Mouse (Mus musculus) T-cell, adult 66 days (primary cell): ENCODE data around the gene Bpifb9b. TPM values are rescaled to one million over a fixed set of nuclear protein-coding genes. Genes with fewer than 3 reads are reported as not detected.

ENCODE experiments used
- total RNA-seq, 2 experiments: library from RNA; stranded (reverse); gene quantifications; 3 replicates in 1 of 2; 4 replicates in 1 of 2; pipeline ENCODE4 v1.2.4; 2023

Gene Bpifb9b
- total RNA-seq, result not detected

DNA sequence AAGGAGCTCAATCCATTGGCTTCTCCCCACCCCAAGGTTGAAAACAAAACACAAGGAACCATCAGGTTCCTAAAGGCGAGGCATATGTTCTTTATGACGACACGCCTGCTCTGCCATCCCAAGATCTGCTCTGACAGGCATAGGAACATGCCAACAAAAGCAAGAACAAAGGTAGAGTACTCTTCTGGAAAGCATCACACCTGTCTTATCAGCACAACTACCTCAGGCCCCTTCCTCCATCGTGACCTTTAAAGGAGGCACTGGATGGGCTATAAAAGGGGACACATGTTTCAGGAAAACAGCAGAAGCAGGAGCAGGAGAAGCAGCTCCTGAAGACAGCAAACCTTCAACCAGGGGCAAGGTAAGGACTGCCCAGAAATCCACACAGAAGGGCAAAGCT lies at the start of gene Bpifb9b:
Bpifb9b (plus strand) TSS at position 301 of the 400 bp plus-strand sequence.

DNA sequence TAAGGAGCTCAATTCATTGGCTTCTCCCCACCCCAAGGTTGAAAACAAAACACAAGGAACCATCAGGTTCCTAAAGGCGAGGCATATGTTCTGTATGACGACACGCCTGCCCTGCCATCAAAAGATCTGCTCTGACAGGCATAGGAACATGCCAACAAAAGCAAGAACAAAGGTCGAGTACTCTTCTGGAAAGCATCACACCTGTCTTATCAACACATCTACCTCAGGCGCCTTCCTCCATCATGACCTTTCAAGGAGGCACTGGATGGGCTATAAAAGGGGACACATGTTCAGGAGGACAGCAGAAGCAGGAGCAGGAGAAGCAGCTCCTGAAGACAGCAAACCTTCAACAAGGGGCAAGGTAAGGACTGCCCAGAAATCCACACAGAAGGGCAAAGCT lies 49.5 kb upstream of the Bpifb9b start, which contains the start of gene Bpifb9a:
Bpifb9a (plus strand) TSS at position 301 of the 400 bp plus-strand sequence.

Other genes starting within 250 kb of the Bpifb9b start
- not detected for gene Bpifa3, start 176.9 kb upstream of the Bpifb9b start, total RNA-seq
- not detected for gene Bpifa1, start 164.3 kb upstream of the Bpifb9b start, total RNA-seq
- gene Bpifa5, start 144.6 kb upstream of the Bpifb9b start, total RNA-seq, result not detected
- gene Bpifb1, start 116.4 kb upstream of the Bpifb9b start, total RNA-seq, result not detected
- not detected for gene Bpifb5, start 83.5 kb upstream of the Bpifb9b start, total RNA-seq
- gene Bpifb9a, start 49.4 kb upstream of the Bpifb9b start, total RNA-seq, result not detected
- gene Cdk5rap1, start 65.8 kb downstream of the Bpifb9b start, total RNA-seq, result 10 to 100 TPM; 17.6 to 17.7 TPM
- gene Snta1, start 100.9 kb downstream of the Bpifb9b start, total RNA-seq, result not detected
- gene Cbfa2t2, start 129.3 kb downstream of the Bpifb9b start, total RNA-seq, result 10 to 100 TPM; 32.2 to 37.1 TPM
- 1 to 10 TPM; 1.8 to 3.5 TPM for gene 1700003F12Rik, start 239.9 kb downstream of the Bpifb9b start, total RNA-seq
- gene Actl10, start 244.5 kb downstream of the Bpifb9b start, total RNA-seq, result 1 to 10 TPM; 1.1 to 2.8 TPM